Mouse (Mus musculus) hindbrain, embryonic 10.5 days (tissue): ENCODE measurements around the gene Map2k6. TPM values are rescaled to one million over a fixed set of nuclear protein-coding genes. Genes with fewer than 3 reads are reported as not detected.
"Not testable (repeated sequence)": the region's sequence is repeated elsewhere in the genome, so short reads cannot be mapped to it uniquely, and the experiment has no call there.

Source experiments
- DNase-seq: peaks from one replicate; pipeline ENCODE4 v3.0.0-alpha.2; 2017; ENCODE audit warnings: low spot score
- H3K27ac ChIP-seq: fragments of 300-500 bp; sonication (generic); 2 replicates; pipeline ENCODE4 v1.5.1; 2016; ENCODE audit warnings: mild to moderate bottlenecking, moderate library complexity
- H3K27me3 ChIP-seq: fragments of 300-500 bp; sonication (generic); 2 replicates; pipeline ENCODE4 v1.6.1; 2016; ENCODE audit warnings: mild to moderate bottlenecking; ENCODE audit not compliant: poor library complexity, insufficient read depth, severe bottlenecking
- H3K36me3 ChIP-seq: fragments of 300-500 bp; sonication (generic); 2 replicates; pipeline ENCODE4 v1.6.1; 2016; ENCODE audit warnings: mild to moderate bottlenecking, moderate library complexity
- H3K4me1 ChIP-seq: fragments of 300-500 bp; sonication (generic); replicated peaks from 2 replicates; pipeline ENCODE4 v1.6.1; 2016; ENCODE audit warnings: mild to moderate bottlenecking
- H3K4me3 ChIP-seq: fragments of 300-500 bp; sonication (generic); 2 replicates; pipeline ENCODE4 v1.5.1; 2016; ENCODE audit warnings: mild to moderate bottlenecking, moderate library complexity
- H3K9me3 ChIP-seq: fragments of 300-500 bp; sonication (generic); 2 replicates; pipeline ENCODE4 v1.6.1; 2016; ENCODE audit warnings: mild to moderate bottlenecking, moderate library complexity
- WGBS: fragments of 180-500 bp; shearing (Covaris S2); methylation state at CpG from one replicate; pipeline ENCODE4 v1.1.7; 2016; 5-methylcytosine and 5-hydroxymethylcytosine counted together
- polyA plus RNA-seq: library from polyadenylated mRNA; unstranded; fragments of >200 nt; fragmentation: Nextera tagmentation; extraction: Ambion mirVana; gene quantifications from 2 replicates; pipeline ENCODE4 v1.2.1, GENCODE M21; 2016

The Map2k6 gene
- 30.5 and 31.8 TPM in 2 replicates for polyA plus RNA-seq

GRCm38 (mm10) chr11:110398553-110399239 lies at the start of gene Map2k6:
TSS of gene Map2k6 (plus strand) at chr11:110399122.
- peaks cover 19% of the 10 kb centered on the region for H3K27me3 ChIP-seq
- H3K4me1 ChIP-seq = peaks cover 51% of the 10 kb centered on the region

GRCm38 (mm10) chr11:110354261-110354660 lies 44.7 kb upstream of the Map2k6 start:
- no peak for DNase-seq
- no peak overlapping the region for H3K4me3 ChIP-seq
- WGBS = 86% methylated on average over 9 of the region's 9 CpGs
- H3K36me3 ChIP-seq = no peaks in the 10 kb centered on the region
- no peaks in the 10 kb centered on the region for H3K9me3 ChIP-seq
- no peaks in the 10 kb centered on the region for H3K4me1 ChIP-seq
- no peaks in the 10 kb centered on the region for H3K27me3 ChIP-seq
- H3K27ac ChIP-seq = no peak overlapping the region

More at GRCm38 (mm10) chr11:110398553-110399239, at the start of gene Map2k6:
- Histone ChIP-seq H3K9me3 (no peaks in the 10 kb centered on the region), H3K27ac (peak within 1 kb of the TSS; percentile 88), H3K4me3 (peak within 1 kb of the TSS; percentile 71), H3K36me3 (no peaks in the 10 kb centered on the region)
- DNase-seq = peak; percentile 81
- WGBS = 10% methylated on average over 20 of the region's 20 CpGs

- H3K27me3 ChIP-seq, H3K4me1 ChIP-seq, DNase-seq, H3K9me3 ChIP-seq, H3K36me3 ChIP-seq, H3K4me3 ChIP-seq, H3K27ac ChIP-seq: not testable (repeated sequence)
- 86% methylated on average over 9 of the region's 9 CpGs for WGBS
Observed at GRCm38 (mm10) chr11:110355131-110355530, 43.8 kb upstream of the Map2k6 start.

- no peaks in the 10 kb centered on the region for H3K9me3 ChIP-seq
- H3K36me3 ChIP-seq = no peaks in the 10 kb centered on the region
- peak; percentile 26 for DNase-seq
- 75% methylated on average over 16 of the region's 16 CpGs for WGBS
- H3K4me3 ChIP-seq = no peak overlapping the region
- no peaks in the 10 kb centered on the region for H3K4me1 ChIP-seq
- no peak overlapping the region for H3K27ac ChIP-seq
- no peaks in the 10 kb centered on the region for H3K27me3 ChIP-seq
Observed at GRCm38 (mm10) chr11:110357756-110358551, 41.0 kb upstream of the Map2k6 start.

- Histone ChIP-seq H3K9me3 (no peaks in the 10 kb centered on the region), H3K4me3 (no peak overlapping the region), H3K27ac (no peak overlapping the region), H3K36me3 (no peaks in the 10 kb centered on the region), H3K4me1 (peaks cover 7% of the 10 kb centered on the region), H3K27me3 (no peaks in the 10 kb centered on the region)
- DNase-seq = peak; percentile 63
- WGBS = 66% methylated on average over 3 of the region's 3 CpGs
Observed at GRCm38 (mm10) chr11:110365016-110365415, 33.9 kb upstream of the Map2k6 start.

DNA sequence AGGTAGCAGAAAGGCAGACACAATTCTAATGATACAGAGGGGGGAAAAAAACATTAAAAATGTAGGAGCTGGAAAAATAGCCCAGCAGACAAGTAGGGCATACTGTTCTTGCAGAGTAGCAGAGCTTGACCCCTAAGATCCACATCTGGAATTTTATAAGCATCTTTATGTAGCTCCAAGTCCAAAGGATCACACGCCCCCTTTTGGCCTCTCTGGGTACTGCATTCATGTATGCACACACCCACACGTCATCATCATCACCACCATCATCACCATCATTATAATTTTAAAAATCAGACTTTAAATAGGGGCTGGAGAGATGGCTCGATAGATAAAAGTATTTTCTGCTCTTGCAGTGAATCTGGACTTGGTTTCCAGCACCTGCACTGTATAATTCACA lies 32.0 kb upstream of the Map2k6 start:
- no peaks in the 10 kb centered on the region for H3K36me3 ChIP-seq
- no peaks in the 10 kb centered on the region for H3K27me3 ChIP-seq
- WGBS = 80% methylated on average over 3 of the region's 3 CpGs
- no peak overlapping the region for H3K27ac ChIP-seq
- no peaks in the 10 kb centered on the region for H3K9me3 ChIP-seq
- DNase-seq = no peak
- H3K4me1 ChIP-seq = peaks cover 7% of the 10 kb centered on the region
- no peak overlapping the region for H3K4me3 ChIP-seq

DNA sequence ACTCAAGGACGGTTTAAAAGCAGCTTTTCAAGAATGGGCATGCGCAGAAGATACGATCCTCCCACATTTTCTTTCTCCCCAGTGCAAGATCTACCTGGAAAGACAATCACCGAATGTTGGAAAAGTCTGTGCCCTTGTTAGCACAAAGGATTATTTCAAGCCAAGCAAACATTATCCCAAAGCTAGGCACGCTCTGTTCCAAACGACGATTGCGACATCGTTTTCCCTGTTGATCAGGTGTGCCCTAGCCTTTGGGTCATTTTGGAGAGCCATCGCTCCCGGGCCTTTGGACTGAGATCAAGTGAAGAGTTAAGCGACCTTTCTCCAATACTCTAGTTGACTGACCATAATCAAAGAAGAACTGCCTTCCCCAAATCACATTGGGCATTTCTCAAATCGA lies 31.3 kb upstream of the Map2k6 start:
- WGBS = 92% methylated on average over 13 of the region's 13 CpGs
- H3K4me1 ChIP-seq = peaks cover 7% of the 10 kb centered on the region
- no peaks in the 10 kb centered on the region for H3K36me3 ChIP-seq
- no peaks in the 10 kb centered on the region for H3K27me3 ChIP-seq
- no peaks in the 10 kb centered on the region for H3K9me3 ChIP-seq
- no peak overlapping the region for H3K4me3 ChIP-seq
- H3K27ac ChIP-seq = no peak overlapping the region
- no peak for DNase-seq

GRCm38 (mm10) chr11:110369312-110370019 lies 29.5 kb upstream of the Map2k6 start:
- Histone ChIP-seq H3K27ac (no peak overlapping the region), H3K27me3 (no peaks in the 10 kb centered on the region), H3K36me3 (no peaks in the 10 kb centered on the region), H3K4me1 (peaks cover 7% of the 10 kb centered on the region), H3K9me3 (no peaks in the 10 kb centered on the region), H3K4me3 (no peak overlapping the region)
- 18% methylated on average over 15 of the region's 15 CpGs for WGBS
- no peak for DNase-seq

DNA sequence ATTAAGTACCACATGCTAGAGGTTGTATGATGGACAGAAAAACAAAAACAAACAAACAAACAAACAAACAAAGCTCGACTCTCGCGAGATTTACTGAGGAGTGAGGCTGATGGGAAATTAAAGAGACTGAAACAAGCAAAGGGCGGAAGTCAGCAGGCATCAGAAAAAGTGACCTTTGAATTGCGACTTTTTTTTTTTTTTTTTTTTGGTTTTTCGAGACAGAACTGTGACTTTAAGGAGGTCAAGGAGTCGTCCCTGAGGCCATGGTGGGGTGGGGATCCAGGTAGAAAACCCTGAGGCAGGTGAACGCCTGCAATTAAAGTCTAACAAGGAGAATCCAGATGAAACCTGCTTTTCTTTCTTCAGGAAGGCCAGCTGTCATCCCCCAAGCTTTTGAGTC lies 27.1 kb upstream of the Map2k6 start:
- DNase-seq = no peak
- WGBS = 65% methylated on average over 8 of the region's 8 CpGs
- Histone ChIP-seq H3K4me1 (peaks cover 7% of the 10 kb centered on the region), H3K9me3 (no peaks in the 10 kb centered on the region), H3K27me3 (no peaks in the 10 kb centered on the region), H3K36me3 (no peaks in the 10 kb centered on the region), H3K27ac (no peak overlapping the region), H3K4me3 (no peak overlapping the region)

GRCm38 (mm10) chr11:110372266-110372954 lies 26.5 kb upstream of the Map2k6 start:
- Histone ChIP-seq H3K4me3 (no peak overlapping the region), H3K9me3 (no peaks in the 10 kb centered on the region), H3K27ac (no peak overlapping the region), H3K36me3 (no peaks in the 10 kb centered on the region), H3K27me3 (no peaks in the 10 kb centered on the region), H3K4me1 (peaks cover 7% of the 10 kb centered on the region)
- DNase-seq = no peak
- 79% methylated on average over 15 of the region's 15 CpGs for WGBS

GRCm38 (mm10) chr11:110374036-110374435 lies 24.9 kb upstream of the Map2k6 start:
- Histone ChIP-seq H3K36me3 (no peaks in the 10 kb centered on the region), H3K4me3 (no peak overlapping the region), H3K27me3 (no peaks in the 10 kb centered on the region), H3K27ac (no peak overlapping the region), H3K9me3 (no peaks in the 10 kb centered on the region), H3K4me1 (peaks cover 7% of the 10 kb centered on the region)
- DNase-seq = no peak
- 86% methylated on average over 9 of the region's 9 CpGs for WGBS

DNA sequence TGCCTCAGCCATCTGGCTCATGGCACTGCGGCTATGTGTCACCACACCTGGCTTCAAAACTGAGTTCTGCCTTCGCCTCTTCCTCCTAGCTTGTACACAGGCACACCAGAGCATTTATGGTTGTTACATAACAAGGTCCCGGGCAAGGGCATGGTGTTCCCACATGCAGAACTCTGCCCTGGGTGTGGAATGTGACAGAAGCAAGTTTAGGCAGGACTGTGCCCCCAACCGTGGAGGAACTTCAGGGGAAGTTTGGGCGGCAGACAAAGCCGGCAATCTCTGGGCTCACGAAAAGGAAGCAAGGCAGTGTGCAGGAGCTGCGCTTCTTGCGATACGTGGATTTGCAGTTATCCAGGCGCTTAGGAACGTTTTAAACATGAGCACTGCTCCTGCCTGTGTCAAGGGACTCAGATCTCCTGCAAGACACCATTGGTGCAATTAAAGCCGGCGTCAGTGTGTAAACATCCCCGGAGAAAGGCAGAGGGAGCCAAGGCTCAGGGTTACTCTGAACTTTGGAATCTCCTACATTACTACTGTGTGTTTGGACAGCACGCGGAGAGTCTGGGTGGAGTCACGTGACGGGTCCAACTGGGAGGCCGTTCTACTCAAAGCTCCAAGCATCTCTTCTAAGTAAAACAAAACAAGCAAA lies 19.1 kb upstream of the Map2k6 start:
- Histone ChIP-seq H3K4me3 (peak overlapping the region; percentile 50), H3K9me3 (no peaks in the 10 kb centered on the region), H3K27ac (peak overlapping the region; percentile 78), H3K4me1 (peaks cover 10% of the 10 kb centered on the region), H3K27me3 (no peaks in the 10 kb centered on the region), H3K36me3 (no peaks in the 10 kb centered on the region)
- DNase-seq = peak; percentile 60
- 16% methylated on average over 20 of the region's 20 CpGs for WGBS
